Mouse (Mus musculus): ENCODE results near the gene Slc12a9.

DNA sequence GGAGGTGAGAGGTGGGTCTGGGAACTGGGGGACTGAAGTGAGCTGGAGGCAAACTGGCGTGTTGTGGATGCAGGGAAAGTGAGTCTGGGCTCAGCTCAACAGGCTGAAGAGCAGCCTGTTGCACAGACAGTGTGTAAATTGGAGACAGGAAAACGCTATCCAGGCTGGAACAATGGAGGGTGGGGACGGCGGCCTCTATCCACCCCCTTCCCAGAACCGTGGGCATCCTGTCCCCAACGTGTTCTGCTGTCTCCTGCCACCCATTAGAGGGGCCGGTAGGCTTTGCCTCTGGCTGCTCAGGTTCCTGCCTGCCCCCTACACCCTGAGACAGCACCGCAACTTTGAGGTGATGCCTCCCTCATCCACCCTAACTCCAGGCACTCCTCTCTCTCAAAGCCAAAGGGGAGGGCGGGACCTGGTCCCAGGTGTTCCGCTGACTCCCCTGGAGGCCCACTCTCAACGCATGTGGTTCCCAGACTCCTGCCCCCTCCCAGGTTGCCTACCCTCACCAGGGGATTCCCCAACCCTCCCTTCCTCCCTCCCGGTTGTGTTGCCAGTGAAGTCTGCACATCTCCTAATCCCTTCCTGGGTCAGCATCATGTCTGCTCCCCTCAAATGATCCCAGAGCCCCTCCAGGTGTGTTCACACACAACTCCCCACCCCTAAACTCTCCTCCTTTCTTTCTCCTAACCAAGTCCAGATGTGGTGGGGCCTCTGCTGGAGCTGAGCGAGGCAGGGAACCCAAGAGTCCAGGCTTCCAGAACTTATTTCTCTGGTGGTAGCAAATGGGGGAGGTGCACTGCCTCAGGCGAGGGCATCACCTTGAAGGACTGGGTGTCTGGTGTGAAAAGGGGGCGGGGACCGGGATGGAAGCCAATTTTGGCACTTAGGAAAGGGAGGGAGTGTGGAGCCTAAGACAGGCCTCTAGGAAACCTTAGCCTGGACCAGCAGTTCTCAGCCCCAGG, 18.9 kb upstream of the Slc12a9 start:
- TF ChIP-seq CTCF (IDR thresholded peaks at IDR 0.05; ENCODE audit: low read depth, low read length) (no peak), POLR2A (IDR thresholded peaks at IDR 0.05; ENCODE audit: extremely low read depth, insufficient read depth, low read length) (no peak)

Measured in liver, adult 2 months (tissue).